Mouse (Mus musculus): ENCODE measurements around the gene Bmx.

Bmx gene

GRCm38 (mm10) chrX:164258057-164258456 lies at the start of gene Bmx:
Gene Bmx (minus strand): TSS chrX:164258193.
- no peak for DNase-seq (ENCODE audit: low read depth, low spot score)

- DNase-seq (ENCODE audit: low read depth, low spot score), result no peak
These were observed 48.3 kb upstream of the Bmx start for GRCm38 (mm10) chrX:164306250-164306649.

GRCm38 (mm10) chrX:164291147-164291546 lies 33.2 kb upstream of the Bmx start:
- no peak for DNase-seq (ENCODE audit: low read depth, low spot score)

- peak; percentile 40 for DNase-seq (ENCODE audit: low read depth, low spot score)
These were observed 29.1 kb upstream of the Bmx start for GRCm38 (mm10) chrX:164287077-164287476.

- DNase-seq (ENCODE audit: low read depth, low spot score), result no peak
These were observed 25.8 kb upstream of the Bmx start for GRCm38 (mm10) chrX:164283808-164284207.

GRCm38 (mm10) chrX:164280918-164281647 lies 23.1 kb upstream of the Bmx start:
- DNase-seq (ENCODE audit: low read depth, low spot score), result no peak

- no peak for DNase-seq (ENCODE audit: low read depth, low spot score)
These were observed 17.5 kb upstream of the Bmx start for GRCm38 (mm10) chrX:164275536-164275935.

GRCm38 (mm10) chrX:164270603-164271002 lies 12.6 kb upstream of the Bmx start:
- DNase-seq (ENCODE audit: low read depth, low spot score), result no peak

GRCm38 (mm10) chrX:164269285-164269761 lies 11.3 kb upstream of the Bmx start, which contains the start of gene Pir:
Gene Pir (plus strand): TSS chrX:164269371.
- no peak for DNase-seq (ENCODE audit: low read depth, low spot score)

GRCm38 (mm10) chrX:164264861-164265260 lies 6.9 kb upstream of the Bmx start:
- no peak for DNase-seq (ENCODE audit: low read depth, low spot score)

GRCm38 (mm10) chrX:164262286-164262685 lies 4.3 kb upstream of the Bmx start:
- no peak for DNase-seq (ENCODE audit: low read depth, low spot score)

- DNase-seq (ENCODE audit: low read depth, low spot score), result no peak
These were observed 669 bp upstream of the Bmx start for GRCm38 (mm10) chrX:164258662-164259061.

GRCm38 (mm10) chrX:164256527-164256926 lies 1.5 kb downstream of the Bmx start:
- no peak for DNase-seq (ENCODE audit: low read depth, low spot score)

GRCm38 (mm10) chrX:164246722-164247121 lies 11.3 kb downstream of the Bmx start:
- DNase-seq (ENCODE audit: low read depth, low spot score), result no peak

GRCm38 (mm10) chrX:164245714-164246113 lies 12.3 kb downstream of the Bmx start:
- no peak for DNase-seq (ENCODE audit: low read depth, low spot score)

GRCm38 (mm10) chrX:164233380-164233779 lies 24.6 kb downstream of the Bmx start:
- no peak for DNase-seq (ENCODE audit: low read depth, low spot score)

- peak; percentile 19 for DNase-seq (ENCODE audit: low read depth, low spot score)
These were observed 36.0 kb downstream of the Bmx start for GRCm38 (mm10) chrX:164221989-164222388.

GRCm38 (mm10) chrX:164200547-164200946 lies 57.4 kb downstream of the Bmx start:
- DNase-seq (ENCODE audit: low read depth, low spot score), result no peak

GRCm38 (mm10) chrX:164197679-164198078 lies 60.3 kb downstream of the Bmx start:
- no peak for DNase-seq (ENCODE audit: low read depth, low spot score)

GRCm38 (mm10) chrX:164189880-164190279 lies 68.1 kb downstream of the Bmx start:
- DNase-seq (ENCODE audit: low read depth, low spot score), result no peak

- peak; percentile 52 for DNase-seq (ENCODE audit: low read depth, low spot score)
These were observed 74.1 kb downstream of the Bmx start for GRCm38 (mm10) chrX:164183844-164184243.

- peak; percentile 36 for DNase-seq (ENCODE audit: low read depth, low spot score)
These were observed 78.2 kb downstream of the Bmx start for GRCm38 (mm10) chrX:164179746-164180145.

GRCm38 (mm10) chrX:164178856-164179255 lies 79.1 kb downstream of the Bmx start:
- DNase-seq (ENCODE audit: low read depth, low spot score), result no peak
